Mouse (Mus musculus): ENCODE results near the gene Scaper. TPM values are rescaled to one million over a fixed set of nuclear protein-coding genes. Genes with fewer than 3 reads are reported as not detected.

The Scaper gene
- polyA plus RNA-seq, 1 experiment = 2.6 TPM

DNA sequence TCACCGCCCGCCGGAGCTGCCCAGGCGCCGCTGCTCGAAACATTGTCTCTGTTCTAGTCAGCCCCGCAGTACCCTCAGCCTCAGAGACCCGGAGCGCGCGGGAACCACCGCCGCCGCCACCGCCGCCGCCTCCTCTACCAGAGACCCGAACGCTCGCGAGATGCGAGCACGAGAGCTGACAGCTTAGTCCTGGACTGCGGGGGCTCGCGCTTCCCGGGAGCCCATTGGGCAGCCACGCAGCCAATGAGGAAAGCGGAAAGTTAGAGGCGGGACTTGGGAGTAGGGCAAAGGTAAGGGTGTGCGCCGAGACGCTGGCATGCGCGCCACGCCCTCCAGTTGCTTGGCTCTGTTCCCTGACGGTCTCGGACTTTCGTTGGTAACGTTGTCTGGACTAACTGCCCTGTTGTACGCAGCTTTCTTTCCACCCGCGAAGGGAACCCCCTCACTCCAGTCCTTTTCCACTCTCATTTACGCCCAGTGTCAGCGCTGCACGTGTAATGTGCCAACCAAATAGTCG is 425.8 kb downstream of the Scaper start, which contains the start of gene Etfa:
Gene Etfa, minus strand, starts transcription at position 217 of the 517 bp plus-strand sequence.
- Histone ChIP-seq H3K4me1 (ENCODE audit: control insufficient read depth, insufficient read depth, insufficient read length, low read length) (no peaks in the 10 kb centered on the region; the same call in 1 of the 2 replicates), H3K27ac (ENCODE audit: insufficient read depth, low read depth, low read length) (peak within 1 kb of the TSS; percentile 84), H3K27me3 (ENCODE audit: control insufficient read depth, insufficient read depth, low read length) (no peaks in the 10 kb centered on the region), H3K4me3 (ENCODE audit: low read depth, low read length) (peak within 1 kb of the TSS; percentile 81), H3K36me3 (ENCODE audit: control insufficient read depth, insufficient read depth, low read length) (peaks cover 2% of the 10 kb centered on the region; the same call in 1 of the 2 replicates)
- TF ChIP-seq POLR2A (IDR thresholded peaks at IDR 0.05; ENCODE audit: low read depth, low read length) (peak; percentile 39), CTCF (IDR thresholded peaks at IDR 0.05; ENCODE audit: extremely low read depth, insufficient read length, insufficient replicate concordance, low read depth, low read length) (no peak)
- WGBS = 1% methylated on average over 47 of the region's 47 CpGs

DNA sequence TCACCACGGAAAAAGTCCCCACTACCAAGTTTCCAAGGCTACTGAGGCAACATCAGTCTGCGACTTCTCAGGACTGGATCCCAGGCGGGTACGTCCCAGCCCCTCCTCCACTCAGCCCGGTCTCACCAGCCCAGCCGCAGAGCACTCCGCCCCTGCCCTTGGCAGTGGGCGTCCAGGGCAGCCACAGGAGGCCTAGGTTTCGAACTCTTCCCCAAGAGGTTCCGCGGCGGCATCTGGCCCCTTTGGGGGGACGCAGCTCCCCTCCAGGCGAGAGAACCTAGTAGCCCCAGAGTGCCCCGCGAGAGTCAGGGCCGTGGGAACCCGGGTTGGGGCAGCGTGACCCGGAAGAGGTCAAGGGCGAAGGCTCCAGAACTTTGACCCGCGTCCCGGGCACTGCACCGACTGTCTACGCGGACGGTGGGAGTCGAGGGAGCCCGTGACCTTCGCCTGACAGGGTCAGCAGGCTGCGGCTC is 426.4 kb downstream of the Scaper start:
- WGBS = under 1% methylated on average over 32 of the region's 32 CpGs
- no peaks in the 10 kb centered on the region for H3K27me3 ChIP-seq (ENCODE audit: control insufficient read depth, insufficient read depth, low read length)
- no peak for TF ChIP-seq CTCF (IDR thresholded peaks at IDR 0.05; ENCODE audit: extremely low read depth, insufficient read length, insufficient replicate concordance, low read depth, low read length)
- TF ChIP-seq POLR2A (IDR thresholded peaks at IDR 0.05; ENCODE audit: low read depth, low read length) = no peak; the same call in 1 of the 2 replicates
- H3K36me3 ChIP-seq (ENCODE audit: control insufficient read depth, insufficient read depth, low read length) = peaks cover 2% of the 10 kb centered on the region; the same call in 1 of the 2 replicates
- H3K27ac ChIP-seq (ENCODE audit: insufficient read depth, low read depth, low read length) = peak overlapping the region; percentile 84
- peak overlapping the region; percentile 81 for H3K4me3 ChIP-seq (ENCODE audit: low read depth, low read length)
- H3K4me1 ChIP-seq (ENCODE audit: control insufficient read depth, insufficient read depth, insufficient read length, low read length) = no peaks in the 10 kb centered on the region; the same call in 1 of the 2 replicates

DNA sequence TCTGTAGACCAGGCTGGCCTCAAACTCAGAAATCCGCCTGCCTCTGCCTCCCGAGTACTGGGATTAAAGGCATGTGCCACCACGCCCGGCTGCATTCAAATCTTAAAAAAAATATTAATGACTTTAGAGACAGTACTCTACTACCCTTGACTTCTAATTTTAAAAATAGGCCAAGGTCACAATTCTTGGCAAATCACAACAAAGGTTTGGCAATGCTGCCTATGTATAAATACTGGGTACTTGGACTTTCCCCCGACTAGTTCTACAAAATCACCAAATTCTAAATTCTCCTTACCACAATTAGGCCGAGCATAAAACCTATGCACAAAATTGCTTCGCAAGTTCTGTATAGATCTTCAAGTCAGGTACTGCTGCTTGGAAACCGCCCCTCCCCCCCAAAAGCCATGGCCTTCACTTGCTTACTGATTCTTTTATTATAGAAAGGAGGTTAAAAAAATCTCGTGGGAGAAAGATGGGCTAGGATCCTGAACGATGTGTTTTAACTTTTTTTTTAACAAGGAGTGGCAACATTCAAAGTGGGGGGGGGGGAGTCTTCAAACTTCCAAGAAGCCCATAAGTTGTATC is 427.2 kb downstream of the Scaper start:
- TF ChIP-seq POLR2A (IDR thresholded peaks at IDR 0.05; ENCODE audit: low read depth, low read length) (no peak), CTCF (IDR thresholded peaks at IDR 0.05; ENCODE audit: extremely low read depth, insufficient read length, insufficient replicate concordance, low read depth, low read length) (no peak)
- H3K36me3 ChIP-seq (ENCODE audit: control insufficient read depth, insufficient read depth, low read length) = peaks cover 2% of the 10 kb centered on the region; the same call in 1 of the 2 replicates
- no peaks in the 10 kb centered on the region; the same call in 1 of the 2 replicates for H3K4me1 ChIP-seq (ENCODE audit: control insufficient read depth, insufficient read depth, insufficient read length, low read length)
- no peak overlapping the region for H3K4me3 ChIP-seq (ENCODE audit: low read depth, low read length)
- H3K27ac ChIP-seq (ENCODE audit: insufficient read depth, low read depth, low read length) = no peak overlapping the region
- H3K27me3 ChIP-seq (ENCODE audit: control insufficient read depth, insufficient read depth, low read length) = no peaks in the 10 kb centered on the region
- 68% methylated on average over 10 of the region's 10 CpGs for WGBS

DNA sequence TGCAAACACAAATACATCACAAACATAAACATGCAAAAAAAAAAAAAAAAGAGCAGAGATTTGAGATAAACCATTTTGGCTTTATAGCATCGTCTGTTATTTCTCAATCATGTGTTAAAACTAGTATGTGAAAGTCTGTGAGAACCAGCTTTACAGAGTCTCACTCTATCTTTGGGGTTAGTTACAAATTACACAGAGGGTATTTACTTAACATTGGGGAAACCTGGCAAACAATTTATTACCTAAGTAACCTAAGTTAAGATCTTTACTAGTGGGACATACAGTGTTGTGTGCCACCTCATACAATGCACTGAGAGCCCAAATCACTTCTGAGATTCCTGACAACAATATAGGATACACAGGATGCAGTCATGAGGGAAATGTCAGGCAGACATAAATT is 428.2 kb downstream of the Scaper start:
- TF ChIP-seq CTCF (IDR thresholded peaks at IDR 0.05; ENCODE audit: extremely low read depth, insufficient read length, insufficient replicate concordance, low read depth, low read length) (no peak), POLR2A (IDR thresholded peaks at IDR 0.05; ENCODE audit: low read depth, low read length) (no peak)
- 56% methylated on average over 1 of the region's 1 CpGs for WGBS
- Histone ChIP-seq H3K36me3 (ENCODE audit: control insufficient read depth, insufficient read depth, low read length) (peaks cover 2% of the 10 kb centered on the region; the same call in 1 of the 2 replicates), H3K4me1 (ENCODE audit: control insufficient read depth, insufficient read depth, insufficient read length, low read length) (no peaks in the 10 kb centered on the region; the same call in 1 of the 2 replicates), H3K27me3 (ENCODE audit: control insufficient read depth, insufficient read depth, low read length) (no peaks in the 10 kb centered on the region), H3K27ac (ENCODE audit: insufficient read depth, low read depth, low read length) (no peak overlapping the region), H3K4me3 (ENCODE audit: low read depth, low read length) (no peak overlapping the region)

- WGBS = 77% methylated on average over 4 of the region's 4 CpGs
- no peak for TF ChIP-seq CTCF (IDR thresholded peaks at IDR 0.05; ENCODE audit: extremely low read depth, insufficient read length, insufficient replicate concordance, low read depth, low read length)
Measured at GRCm38 (mm10) chr9:55508701-55509100, 429.2 kb downstream of the Scaper start.

GRCm38 (mm10) chr9:55507922-55508321 is 430.0 kb downstream of the Scaper start:
- Histone ChIP-seq H3K27ac (ENCODE audit: insufficient read depth, low read depth, low read length) (no peak overlapping the region), H3K36me3 (ENCODE audit: control insufficient read depth, insufficient read depth, low read length) (peaks cover 2% of the 10 kb centered on the region; the same call in 1 of the 2 replicates), H3K4me3 (ENCODE audit: low read depth, low read length) (no peak overlapping the region), H3K27me3 (ENCODE audit: control insufficient read depth, insufficient read depth, low read length) (no peaks in the 10 kb centered on the region), H3K4me1 (ENCODE audit: control insufficient read depth, insufficient read depth, insufficient read length, low read length) (no peaks in the 10 kb centered on the region; the same call in 1 of the 2 replicates)
- 66% methylated on average over 3 of the region's 3 CpGs for WGBS
- TF ChIP-seq POLR2A (IDR thresholded peaks at IDR 0.05; ENCODE audit: low read depth, low read length) (no peak), CTCF (IDR thresholded peaks at IDR 0.05; ENCODE audit: extremely low read depth, insufficient read length, insufficient replicate concordance, low read depth, low read length) (no peak)

More at GRCm38 (mm10) chr9:55508701-55509100, 429.2 kb downstream of the Scaper start:
- Histone ChIP-seq H3K4me3 (ENCODE audit: low read depth, low read length) (no peak overlapping the region), H3K27ac (ENCODE audit: insufficient read depth, low read depth, low read length) (no peak overlapping the region), H3K36me3 (ENCODE audit: control insufficient read depth, insufficient read depth, low read length) (peaks cover 2% of the 10 kb centered on the region; the same call in 1 of the 2 replicates), H3K27me3 (ENCODE audit: control insufficient read depth, insufficient read depth, low read length) (no peaks in the 10 kb centered on the region), H3K4me1 (ENCODE audit: control insufficient read depth, insufficient read depth, insufficient read length, low read length) (no peaks in the 10 kb centered on the region; the same call in 1 of the 2 replicates)

Other genes starting within 250 kb of the Scaper start
- gene 4930563M21Rik, start 72.4 kb upstream of the Scaper start, polyA plus RNA-seq (2012; rRNA removed) = not detected in 2 replicates
- gene Rcn2, start 103.7 kb upstream of the Scaper start, polyA plus RNA-seq (2012; rRNA removed) = 34.2 and 38.4 TPM in 2 replicates
- gene Pstpip1, start 151.8 kb upstream of the Scaper start, polyA plus RNA-seq (2012; rRNA removed) = 6.0 and 7.5 TPM in 2 replicates
- gene Tspan3, start 227.4 kb upstream of the Scaper start, polyA plus RNA-seq (2012; rRNA removed) = 213 and 397 TPM in 2 replicates